Mouse (Mus musculus) forebrain, embryonic 14.5 days (tissue): ENCODE results near the gene Paxip1. TPM values are rescaled to one million over a fixed set of nuclear protein-coding genes. Genes with fewer than 3 reads are reported as not detected.

Experiments used
- ATAC-seq: fragments of 200-750 bp; cut with Nextera tagmentation; 2 replicates; pipeline ENCODE4 v1.8.0; 2017; ENCODE audit warnings: mild to moderate bottlenecking, moderate library complexity
- DNase-seq: peaks from one replicate; pipeline ENCODE4 v3.0.0-alpha.2; 2015; ENCODE audit warnings: low spot score
- H3K27ac ChIP-seq: fragments of 300-500 bp; sonication (generic); 2 replicates; pipeline ENCODE4 v1.5.1; 2014; ENCODE audit warnings: low read depth, mild to moderate bottlenecking, control low read depth, low read length, moderate library complexity
- H3K27me3 ChIP-seq: fragments of 300-500 bp; sonication (generic); replicated peaks from 2 replicates; pipeline ENCODE4 v1.6.1; 2014; ENCODE audit warnings: low read length, control low read depth, mixed read lengths; ENCODE audit not compliant: control insufficient read depth, insufficient read depth
- H3K36me3 ChIP-seq: fragments of 300-500 bp; sonication (generic); 2 replicates; pipeline ENCODE4 v1.6.1; 2014; ENCODE audit warnings: low read length, control low read depth; ENCODE audit not compliant: control insufficient read depth, insufficient read depth
- H3K4me1 ChIP-seq: fragments of 300-500 bp; sonication (generic); 2 replicates; pipeline ENCODE4 v1.6.1; 2014; ENCODE audit warnings: antibody characterized with exemption, low read length, control low read depth; ENCODE audit not compliant: control insufficient read depth, insufficient read depth
- H3K4me2 ChIP-seq: fragments of 300-500 bp; sonication (generic); 2 replicates; pipeline ENCODE4 v1.6.1; 2014; ENCODE audit warnings: mild to moderate bottlenecking, control low read depth, low read length
- H3K4me3 ChIP-seq: fragments of 300-500 bp; sonication (generic); 2 replicates; pipeline ENCODE4 v1.5.1; 2014; ENCODE audit warnings: low read depth, low read length, control low read depth
- H3K9ac ChIP-seq: fragments of 300-500 bp; sonication (generic); 2 replicates; pipeline ENCODE4 v1.6.1; 2014; ENCODE audit warnings: mild to moderate bottlenecking, low read length, control low read depth, moderate library complexity
- H3K9me3 ChIP-seq: fragments of 300-500 bp; sonication (generic); replicated peaks from 2 replicates; pipeline ENCODE4 v1.6.1; 2016; ENCODE audit warnings: low read length, control low read depth, mixed read lengths; ENCODE audit not compliant: control insufficient read depth
- WGBS: fragments of 180-500 bp; shearing (Covaris S2); extraction: QIAGEN DNeasy Blood & Tissue Kit; methylation state at CpG from one replicate; pipeline ENCODE4 v1.1.7; 2014; 5-methylcytosine and 5-hydroxymethylcytosine counted together
- polyA plus RNA-seq: library from polyadenylated mRNA; unstranded; fragments of >200 nt; fragmentation: Nextera tagmentation; extraction: Ambion mirVana; gene quantifications from 2 replicates; pipeline ENCODE4 v1.2.1, GENCODE M21; 2014

The Paxip1 gene
- polyA plus RNA-seq, 1 experiment from 2014 or later, result 28.7 TPM

DNA sequence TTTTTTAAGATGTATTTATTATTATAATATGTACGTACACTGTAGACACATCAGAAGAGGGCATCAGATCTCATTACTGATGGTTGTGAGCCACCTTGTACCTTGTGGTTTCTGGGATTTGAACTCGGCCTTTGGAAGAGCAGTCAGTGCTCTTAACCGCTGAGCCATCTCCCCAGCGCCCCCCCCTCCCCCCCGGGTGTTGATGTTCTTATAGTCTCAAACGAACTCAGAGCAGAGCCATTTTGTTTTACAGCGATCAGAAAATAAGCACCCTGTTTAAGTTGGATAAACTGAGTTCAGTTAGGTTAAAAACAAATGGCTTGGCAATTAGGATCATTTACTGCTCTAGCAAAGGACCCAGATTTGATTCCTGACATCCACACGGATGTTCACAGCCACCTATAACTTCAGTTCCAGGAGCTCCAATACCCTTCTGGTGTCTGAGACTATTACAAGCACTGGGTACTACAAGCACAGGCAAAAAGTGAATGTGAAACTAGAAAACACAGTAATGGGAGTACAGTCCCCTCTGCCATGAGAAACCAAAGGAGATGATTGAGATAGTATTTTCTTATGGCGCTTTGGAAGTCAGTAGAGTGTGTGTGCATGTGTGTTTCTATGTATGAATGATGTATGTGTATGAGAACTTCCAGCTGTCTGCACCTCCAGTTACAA lies 1.2 kb upstream of the Paxip1 start:
- no peak for ATAC-seq
- Histone ChIP-seq H3K27me3 (no peaks in the 10 kb centered on the region), H3K9me3 (no peaks in the 10 kb centered on the region), H3K4me2 (peak overlapping the region; percentile 78), H3K36me3 (peaks cover 10% of the 10 kb centered on the region), H3K9ac (peak overlapping the region; percentile 81), H3K4me1 (peaks cover 10% of the 10 kb centered on the region), H3K4me3 (peak overlapping the region; percentile 75; the same call in 1 of the 2 replicates), H3K27ac (no peak overlapping the region)
- DNase-seq, result no peak
- WGBS, result 54% methylated on average over 9 of the region's 9 CpGs

- no peak for ATAC-seq
- Histone ChIP-seq H3K9ac (peak overlapping the region; percentile 81), H3K4me2 (peak overlapping the region; percentile 78), H3K4me1 (peaks cover 10% of the 10 kb centered on the region), H3K4me3 (peak overlapping the region; percentile 75), H3K27me3 (no peaks in the 10 kb centered on the region), H3K27ac (peak overlapping the region; percentile 93), H3K36me3 (peaks cover 15% of the 10 kb centered on the region), H3K9me3 (no peaks in the 10 kb centered on the region)
- DNase-seq, result no peak
- WGBS, result 20% methylated on average over 8 of the region's 8 CpGs
Measured at GRCm38 (mm10) chr5:27792173-27792470, 631 bp upstream of the Paxip1 start.

- Histone ChIP-seq H3K4me3 (peak overlapping the region; percentile 75), H3K9me3 (no peaks in the 10 kb centered on the region), H3K4me1 (peaks cover 10% of the 10 kb centered on the region), H3K36me3 (peaks cover 27% of the 10 kb centered on the region), H3K4me2 (peak overlapping the region; percentile 78), H3K27me3 (no peaks in the 10 kb centered on the region), H3K9ac (peak overlapping the region; percentile 81), H3K27ac (peak overlapping the region; percentile 93)
- ATAC-seq (peak; percentile 78), DNase-seq (peak; percentile 85)
- under 1% methylated on average over 40 of the region's 47 CpGs for WGBS
Measured at GRCm38 (mm10) chr5:27790910-27791288, 592 bp downstream of the Paxip1 start.

GRCm38 (mm10) chr5:27790086-27790909 lies 1.2 kb downstream of the Paxip1 start:
- Histone ChIP-seq H3K36me3 (peaks cover 33% of the 10 kb centered on the region), H3K4me2 (peak overlapping the region; percentile 78), H3K27ac (peak overlapping the region; percentile 93; the same call in 1 of the 2 replicates), H3K9ac (peak overlapping the region; percentile 81), H3K4me1 (peaks cover 10% of the 10 kb centered on the region), H3K27me3 (no peaks in the 10 kb centered on the region), H3K9me3 (no peaks in the 10 kb centered on the region), H3K4me3 (peak overlapping the region; percentile 75)
- WGBS, result 22% methylated on average over 21 of the region's 21 CpGs
- no peak for DNase-seq
- no peak for ATAC-seq

DNA sequence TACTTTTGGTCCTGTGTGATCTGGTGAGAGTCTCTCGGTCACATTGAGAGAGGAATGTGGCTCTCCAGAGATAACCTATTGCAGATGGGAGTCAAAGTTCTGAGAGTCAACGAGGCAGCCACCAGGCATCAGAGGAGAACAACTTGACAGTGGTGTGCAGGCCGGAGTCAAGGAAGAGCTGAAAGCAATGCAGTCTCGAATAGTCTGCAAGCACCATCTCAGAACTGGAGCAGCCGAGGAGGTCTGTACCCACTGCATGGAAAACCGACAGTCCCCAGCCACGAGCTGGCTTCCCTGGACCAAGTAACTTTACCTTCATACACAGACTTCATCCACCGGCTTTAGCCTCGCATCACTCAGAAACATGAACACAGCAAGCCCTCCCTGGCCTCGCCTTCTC lies 1.9 kb downstream of the Paxip1 start:
- no peak for ATAC-seq
- no peak for DNase-seq
- Histone ChIP-seq H3K9ac (peak overlapping the region; percentile 81), H3K27ac (no peak overlapping the region), H3K4me2 (peak overlapping the region; percentile 78), H3K36me3 (peaks cover 40% of the 10 kb centered on the region), H3K4me1 (peaks cover 10% of the 10 kb centered on the region), H3K4me3 (peak overlapping the region; percentile 75), H3K27me3 (no peaks in the 10 kb centered on the region), H3K9me3 (no peaks in the 10 kb centered on the region)
- 76% methylated on average over 10 of the region's 10 CpGs for WGBS

GRCm38 (mm10) chr5:27783381-27783780 lies 8.1 kb downstream of the Paxip1 start:
- no peak overlapping the region for H3K27ac ChIP-seq
- H3K4me3 ChIP-seq, result no peak overlapping the region
- DNase-seq, result no peak
- no peaks in the 10 kb centered on the region for H3K9me3 ChIP-seq
- no peak overlapping the region for H3K9ac ChIP-seq
- no peaks in the 10 kb centered on the region for H3K27me3 ChIP-seq
- H3K4me1 ChIP-seq, result no peaks in the 10 kb centered on the region
- no peak overlapping the region for H3K4me2 ChIP-seq
- no peak for ATAC-seq
- 95% methylated on average over 9 of the region's 9 CpGs for WGBS
- peaks cover 86% of the 10 kb centered on the region for H3K36me3 ChIP-seq

GRCm38 (mm10) chr5:27767948-27768347 lies 23.5 kb downstream of the Paxip1 start:
- ATAC-seq, result no peak
- no peak overlapping the region for H3K27ac ChIP-seq
- no peaks in the 10 kb centered on the region for H3K27me3 ChIP-seq
- H3K4me2 ChIP-seq, result no peak overlapping the region
- no peaks in the 10 kb centered on the region for H3K9me3 ChIP-seq
- DNase-seq, result no peak
- WGBS, result 81% methylated on average over 5 of the region's 5 CpGs
- no peak overlapping the region for H3K9ac ChIP-seq
- no peak overlapping the region for H3K4me3 ChIP-seq
- no peaks in the 10 kb centered on the region for H3K4me1 ChIP-seq
- peaks cover 95% of the 10 kb centered on the region for H3K36me3 ChIP-seq

GRCm38 (mm10) chr5:27765780-27766179 lies 25.7 kb downstream of the Paxip1 start:
- H3K27ac ChIP-seq, result no peak overlapping the region
- H3K4me2 ChIP-seq, result no peak overlapping the region
- H3K4me3 ChIP-seq, result no peak overlapping the region
- no peaks in the 10 kb centered on the region for H3K9me3 ChIP-seq
- H3K4me1 ChIP-seq, result no peaks in the 10 kb centered on the region
- ATAC-seq, result no peak
- H3K36me3 ChIP-seq, result peaks cover 95% of the 10 kb centered on the region
- no peaks in the 10 kb centered on the region for H3K27me3 ChIP-seq
- H3K9ac ChIP-seq, result no peak overlapping the region
- WGBS, result 69% methylated on average over 4 of the region's 4 CpGs
- DNase-seq, result peak; percentile 3

GRCm38 (mm10) chr5:27744944-27745343 lies 46.5 kb downstream of the Paxip1 start:
- no peak overlapping the region for H3K4me3 ChIP-seq
- 97% methylated on average over 1 of the region's 1 CpGs for WGBS
- DNase-seq (no peak), ATAC-seq (no peak)
- no peaks in the 10 kb centered on the region for H3K9me3 ChIP-seq
- H3K4me2 ChIP-seq, result no peak overlapping the region
- H3K27me3 ChIP-seq, result no peaks in the 10 kb centered on the region
- no peak overlapping the region for H3K9ac ChIP-seq
- H3K36me3 ChIP-seq, result peaks cover 68% of the 10 kb centered on the region
- H3K27ac ChIP-seq, result no peak overlapping the region
- no peaks in the 10 kb centered on the region for H3K4me1 ChIP-seq
